Mouse (Mus musculus) cerebellum, adult 8-10 months (tissue): ENCODE measurements around the gene Stxbp3.

Experiments used
- DNase-seq: peaks from one replicate; pipeline ENCODE4 v3.0.0; 2022

The Stxbp3 gene

GRCm38 (mm10) chr3:108762597-108763111 lies 77.7 kb downstream of the Stxbp3 start:
- DNase-seq, result no peak

GRCm38 (mm10) chr3:108759566-108760420 lies 80.5 kb downstream of the Stxbp3 start:
- no peak for DNase-seq

GRCm38 (mm10) chr3:108757570-108757969 lies 82.8 kb downstream of the Stxbp3 start:
- no peak for DNase-seq

GRCm38 (mm10) chr3:108756131-108756530 lies 84.2 kb downstream of the Stxbp3 start:
- no peak for DNase-seq

- no peak for DNase-seq
These were observed 84.8 kb downstream of the Stxbp3 start for GRCm38 (mm10) chr3:108755542-108755941.

GRCm38 (mm10) chr3:108754541-108754940 lies 85.8 kb downstream of the Stxbp3 start:
- DNase-seq, result no peak

GRCm38 (mm10) chr3:108751691-108752090 lies 88.6 kb downstream of the Stxbp3 start:
- DNase-seq, result no peak

- DNase-seq, result no peak
These were observed 89.3 kb downstream of the Stxbp3 start for GRCm38 (mm10) chr3:108751061-108751460.

- no peak for DNase-seq
These were observed 96.3 kb downstream of the Stxbp3 start for GRCm38 (mm10) chr3:108744060-108744459.
